Mouse (Mus musculus): ENCODE measurements around the gene Cep57l1. TPM values are rescaled to one million over a fixed set of nuclear protein-coding genes. Genes with fewer than 3 reads are reported as not detected.

The Cep57l1 gene
- total RNA-seq, 1 experiment from 2014 or later = 11.8 TPM

GRCm38 (mm10) chr10:41675842-41676571 lies 133.7 kb downstream of the Cep57l1 start:
- DNase-seq = no peak

DNA sequence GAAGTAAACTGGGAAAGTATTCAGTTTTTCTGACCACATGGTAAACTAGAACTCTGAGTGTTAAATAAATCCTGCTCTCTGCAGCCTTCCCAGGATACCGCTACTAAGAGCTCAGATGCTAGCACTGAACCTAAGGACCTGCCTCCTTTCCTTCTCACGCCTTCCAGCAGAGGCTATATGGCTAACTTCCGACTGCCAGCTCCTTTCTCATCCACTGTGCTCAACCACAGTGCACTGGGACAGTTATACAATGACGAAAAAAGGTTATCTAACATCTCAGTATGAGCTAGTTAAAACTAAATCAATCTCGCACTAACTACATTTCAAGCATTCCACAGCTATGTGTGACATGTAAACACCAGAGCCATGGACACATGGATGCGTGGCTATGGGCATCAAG lies 134.4 kb downstream of the Cep57l1 start:
- no peak for DNase-seq

DNA sequence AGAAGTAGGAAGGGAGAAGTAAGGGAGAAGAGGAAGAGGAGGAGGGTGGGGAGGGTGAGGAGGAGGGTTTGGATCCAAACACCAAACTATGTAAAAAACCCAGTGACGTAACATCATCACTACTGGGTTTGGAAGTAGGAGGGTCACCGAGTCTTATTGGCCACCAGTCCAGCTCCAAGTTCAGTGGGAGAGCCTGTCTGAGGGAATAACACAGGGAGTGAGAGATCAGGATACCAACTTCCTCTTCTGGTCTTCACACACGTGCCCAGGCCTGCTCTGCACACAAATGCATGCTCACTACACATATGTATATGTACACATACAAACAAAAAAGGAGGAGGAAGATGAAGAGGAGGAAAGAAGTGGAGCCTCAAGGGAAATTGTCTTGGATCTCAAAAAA lies 135.3 kb downstream of the Cep57l1 start:
- DNase-seq = no peak

DNA sequence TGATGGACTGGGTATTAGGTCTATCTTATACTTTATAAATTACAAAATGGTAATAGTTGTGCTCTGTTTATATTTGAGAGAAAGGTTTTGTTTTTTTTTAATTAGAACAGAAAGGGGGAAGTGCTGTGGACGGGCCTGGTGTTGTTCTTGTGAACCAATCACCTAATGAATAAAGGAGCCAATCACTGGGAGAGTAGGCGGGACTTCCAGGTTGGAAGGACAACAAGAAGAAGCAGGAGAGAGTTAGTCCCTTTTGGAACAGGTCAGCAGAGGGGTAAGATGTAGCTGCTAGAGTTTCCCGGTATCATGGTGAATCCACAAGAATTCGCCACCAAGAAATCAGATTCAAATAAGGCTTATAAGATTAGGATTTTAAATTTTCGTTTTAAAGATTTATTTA lies 139.5 kb downstream of the Cep57l1 start:
- DNase-seq = no peak

Small RNA genes within 50 kb of the gene (microRNA-seq; reads per million reads assigned to microRNA genes)
- 0 reads per million in 2 experiments for gene Mir3473b

Other genes with a start within 250 kb of the Cep57l1 start
- gene Ccdc162, start 93.2 kb downstream of the Cep57l1 start, total RNA-seq (2021) = 0.39 and 0.76 TPM in 2 replicates
- gene Sesn1, start 64 bp upstream of the Cep57l1 start, total RNA-seq (2021) = 16.3 and 21.5 TPM in 2 replicates
- gene Armc2, start 208.6 kb upstream of the Cep57l1 start, total RNA-seq (2021) = 1.2 and 2.9 TPM in 2 replicates

Measured in adrenal gland, postnatal 25 days (tissue).